Mouse (Mus musculus): ENCODE measurements around the gene Gm17467.
"Not testable (repeated sequence)": the region's sequence is repeated elsewhere in the genome, so short reads cannot be mapped to it uniquely, and the experiment has no call there.

Gene Gm17467

GRCm38 (mm10) chrX:123704691-123705090, at the start of gene Gm17467:
Gene Gm17467 (minus strand): TSS chrX:123704791.
- not testable (repeated sequence) for DNase-seq

All from thymus, postnatal 25 days (tissue).